Mouse (Mus musculus) E14TG2a.4 (cell line): ENCODE measurements around the gene Eng.

Source experiments
- CTCF ChIP-seq: conservative IDR thresholded peaks from 2 replicates; pipeline ENCODE4 v1.5.1; 2014; ENCODE audit warnings: low read length
- POU5F1 ChIP-seq: IDR thresholded peaks from 2 replicates; pipeline ENCODE4 v1.6.1; 2014; ENCODE audit warnings: low read length, borderline replicate concordance

- no peak for TF ChIP-seq CTCF
- TF ChIP-seq POU5F1: no peak
Observed at GRCm38 (mm10) chr2:32640550-32641051, 5.8 kb upstream of the Eng start.
